Mouse (Mus musculus) duodenum, adult 2 months (tissue): ENCODE data around the gene Ces1e. TPM values are rescaled to one million over a fixed set of nuclear protein-coding genes. Genes with fewer than 3 reads are reported as not detected.

ENCODE experiments used
- polyA plus RNA-seq: library from polyadenylated mRNA; depleted of rRNA; stranded (reverse); fragments of >200 nt; gene quantifications from 2 replicates; pipeline ENCODE4 v1.2.3, GENCODE M21; 2012; ENCODE audit warnings: low replicate concordance; rRNA removed

Gene Ces1e
- 5.4 and 16.4 TPM in 2 replicates for polyA plus RNA-seq

GRCm38 (mm10) chr8:93229446-93229845 is at the start of gene Ces1e:
Gene Ces1e (minus strand): TSS chr8:93229619.

GRCm38 (mm10) chr8:93197685-93198525 is 31.5 kb downstream of the Ces1e start, which contains the start of gene Ces1d:
Gene Ces1d (minus strand): TSS chr8:93197838.

Other genes starting within 250 kb of the Ces1e start
- not detected in 2 replicates for gene Ces1a, start 181.4 kb downstream of the Ces1e start, polyA plus RNA-seq
- gene Ces1b, start 149.6 kb downstream of the Ces1e start, polyA plus RNA-seq, result not detected in 2 replicates
- 0.13 and 0.53 TPM in 2 replicates for gene Ces1c, start 98.3 kb downstream of the Ces1e start, polyA plus RNA-seq
- 5.6 and 6.9 TPM in 2 replicates for gene Ces1d, start 31.8 kb downstream of the Ces1e start, polyA plus RNA-seq
- gene Ces1f, start 50.1 kb upstream of the Ces1e start, polyA plus RNA-seq, result 29.1 and 52.0 TPM in 2 replicates
- 1.3 and 3.6 TPM in 2 replicates for gene Ces1g, start 107.7 kb upstream of the Ces1e start, polyA plus RNA-seq
- gene Ces1h, start 150.1 kb upstream of the Ces1e start, polyA plus RNA-seq, result not detected in 2 replicates